Mouse (Mus musculus) right cerebral cortex, postnatal 4 days (tissue): Measurements from ENCODE around the gene Gm20388.

Experiments
- DNase-seq: peaks from one replicate; pipeline ENCODE4 v3.0.0-alpha.2; 2022

The Gm20388 gene

GRCm38 (mm10) chr8:120377803-120378189 is 467.2 kb downstream of the Gm20388 start:
- no peak for DNase-seq

- peak; percentile 31 for DNase-seq
Measured at GRCm38 (mm10) chr8:120378306-120378705, 467.7 kb downstream of the Gm20388 start.

GRCm38 (mm10) chr8:120379015-120379414 is 468.4 kb downstream of the Gm20388 start:
- DNase-seq = no peak

- no peak for DNase-seq
Measured at GRCm38 (mm10) chr8:120381865-120382264, 471.2 kb downstream of the Gm20388 start.

GRCm38 (mm10) chr8:120382436-120383203 is 472.0 kb downstream of the Gm20388 start:
- peak; percentile 79 for DNase-seq

GRCm38 (mm10) chr8:120383204-120383560 is 472.5 kb downstream of the Gm20388 start:
- no peak for DNase-seq

- DNase-seq = no peak
Measured at GRCm38 (mm10) chr8:120383713-120384112, 473.1 kb downstream of the Gm20388 start.

GRCm38 (mm10) chr8:120384745-120385144 is 474.1 kb downstream of the Gm20388 start:
- DNase-seq = no peak

GRCm38 (mm10) chr8:120388246-120388645 is 477.6 kb downstream of the Gm20388 start:
- no peak for DNase-seq

GRCm38 (mm10) chr8:120390598-120390997 is 480.0 kb downstream of the Gm20388 start:
- DNase-seq = no peak

- DNase-seq = no peak
Measured at GRCm38 (mm10) chr8:120391856-120392255, 481.2 kb downstream of the Gm20388 start.

GRCm38 (mm10) chr8:120393085-120393484 is 482.4 kb downstream of the Gm20388 start:
- no peak for DNase-seq

GRCm38 (mm10) chr8:120393871-120394275 is 483.2 kb downstream of the Gm20388 start:
- DNase-seq = peak; percentile 52

- no peak for DNase-seq
Measured at GRCm38 (mm10) chr8:120395892-120396291, 485.3 kb downstream of the Gm20388 start.

- DNase-seq = no peak
Measured at GRCm38 (mm10) chr8:120396756-120397155, 486.1 kb downstream of the Gm20388 start.

- no peak for DNase-seq
Measured at GRCm38 (mm10) chr8:120397444-120398411, 487.1 kb downstream of the Gm20388 start.

- DNase-seq = no peak
Measured at GRCm38 (mm10) chr8:120399212-120399934, 488.7 kb downstream of the Gm20388 start.

- no peak for DNase-seq
Measured at GRCm38 (mm10) chr8:120401216-120401615, 490.6 kb downstream of the Gm20388 start.

GRCm38 (mm10) chr8:120401712-120402111 is 491.1 kb downstream of the Gm20388 start:
- no peak for DNase-seq

- no peak for DNase-seq
Measured at GRCm38 (mm10) chr8:120403606-120404269, 493.1 kb downstream of the Gm20388 start.

- no peak for DNase-seq
Measured at GRCm38 (mm10) chr8:120404609-120405036, 494.0 kb downstream of the Gm20388 start.

- DNase-seq = no peak
Measured at GRCm38 (mm10) chr8:120406008-120406632, 495.5 kb downstream of the Gm20388 start.
